Comparison of ENCODE assay signal across 9 mouse cellular contexts in genomic region chr3:69290294-69290693, GRCm38 (mm10). TPM values are rescaled to one million over a fixed set of nuclear protein-coding genes. Genes with fewer than 3 reads are reported as not detected.
A peak's percentile ranks its signal among the peaks of the same experiment; 100 is the strongest.
DNase-seq lines count a peak whose midpoint lies in the region; ATAC-seq and TF ChIP-seq lines count a peak whose summit lies in the region.
"Had no signal": no experiment of that assay in that cellular context is flagged by ENCODE, and none has a peak within 500 bp of the region (broad histone marks: within the 10 kb centered on the region; RNA-seq: fewer than 3 reads in every experiment).

No protein-coding gene starts in this region.

- H3K4me3 ChIP-seq in liver, adult 2 months (ENCODE audit: insufficient read depth, low read depth, low read length): no peak overlapping the region
- H3K4me3 ChIP-seq in liver, postnatal 0 days (ENCODE audit: low read depth, low read length): no peak overlapping the region
- H3K4me3 ChIP-seq in gastrocnemius, adult 2 months: peak overlapping the region; percentile 52
- H3K4me3 ChIP-seq in lung, embryonic 14.5 days (ENCODE audit: low read depth, low read length): no peak overlapping the region

- no peak overlapping the region for H3K4me2 ChIP-seq in liver, postnatal 0 days (ENCODE audit: low read depth, low read length)
- peak overlapping the region; percentile 35; the same call in 1 of the 2 replicates for H3K4me2 ChIP-seq in lung, embryonic 14.5 days

- DNase-seq in liver, adult 2 months (ENCODE audit: extremely low read depth, low read depth, low spot score): peak; percentile 65
- no peak for DNase-seq in liver, postnatal 0 days
- DNase-seq in brain, embryonic 14.5 days (ENCODE audit: low read depth): peak; percentile 89
- peak; percentile 91 for DNase-seq in gastrocnemius, adult 2 months
- peak; percentile 45 for DNase-seq in kidney, adult 9 months
- DNase-seq in lung, embryonic 14.5 days: peak; percentile 86
- DNase-seq in right cerebral cortex, postnatal 14 days: peak; percentile 65

- no peak for TF ChIP-seq CTCF in liver, adult 2 months (IDR thresholded peaks at IDR 0.05; ENCODE audit: low read depth, low read length)
- TF ChIP-seq CTCF in liver, postnatal 0 days (IDR thresholded peaks at IDR 0.05; ENCODE audit: low read depth): no peak
- no peak for TF ChIP-seq CTCF in brain, embryonic 14.5 days (IDR thresholded peaks at IDR 0.05; ENCODE audit: borderline replicate concordance, extremely low read depth, insufficient read depth, insufficient read length)
- TF ChIP-seq CTCF in gastrocnemius, adult 2 months (IDR thresholded peaks at IDR 0.05): no peak
- TF ChIP-seq CTCF in lung, embryonic 14.5 days (IDR thresholded peaks at IDR 0.05; ENCODE audit: low read depth): no peak

- H3K9me3 ChIP-seq in liver, postnatal 0 days (ENCODE audit: low read length): no peaks in the 10 kb centered on the region
- no peaks in the 10 kb centered on the region for H3K9me3 ChIP-seq in lung, embryonic 14.5 days (ENCODE audit: low read depth, low read length)

- no peak for TF ChIP-seq POLR2A in liver, adult 2 months (IDR thresholded peaks at IDR 0.05; ENCODE audit: extremely low read depth, insufficient read depth, low read length)
- TF ChIP-seq POLR2A in brain, embryonic 14.5 days (IDR thresholded peaks at IDR 0.05; ENCODE audit: borderline replicate concordance, extremely low read depth, insufficient read depth, insufficient read length, poor library complexity, severe bottlenecking): no peak

- no peak overlapping the region for H3K9ac ChIP-seq in liver, adult 2 months (ENCODE audit: low read depth, low read length)
- no peak overlapping the region for H3K9ac ChIP-seq in liver, postnatal 0 days (replicated peaks)
- H3K9ac ChIP-seq in lung, embryonic 14.5 days: no peak overlapping the region

- no peaks in the 10 kb centered on the region for H3K27me3 ChIP-seq in liver, adult 2 months (ENCODE audit: control insufficient read depth, insufficient read depth, low read length)
- H3K27me3 ChIP-seq in liver, postnatal 0 days (ENCODE audit: insufficient read depth, low read length): no peaks in the 10 kb centered on the region
- H3K27me3 ChIP-seq in lung, embryonic 14.5 days (ENCODE audit: insufficient read depth, low read length): no peaks in the 10 kb centered on the region

- ATAC-seq in liver, postnatal 0 days: no peak
- ATAC-seq in lung, embryonic 14.5 days (ENCODE audit: insufficient read depth): peak; percentile 88
- no peak for ATAC-seq in megakaryocyte-erythroid progenitor cell, adult 5-6 weeks (replicated peaks; ENCODE audit: low FRiP score, low TSS enrichment, poor library complexity, severe bottlenecking)

- H3K36me3 ChIP-seq in liver, adult 2 months (ENCODE audit: control insufficient read depth, insufficient read depth, low read length): no peaks in the 10 kb centered on the region
- no peaks in the 10 kb centered on the region for H3K36me3 ChIP-seq in liver, postnatal 0 days (replicated peaks; ENCODE audit: insufficient read depth, low read length)
- no peaks in the 10 kb centered on the region for H3K36me3 ChIP-seq in lung, embryonic 14.5 days (ENCODE audit: insufficient read depth)

- H3K4me1 ChIP-seq in liver, adult 2 months (ENCODE audit: control insufficient read depth, insufficient read depth, low read length): peaks cover 4% of the 10 kb centered on the region; the same call in 1 of the 2 replicates
- H3K4me1 ChIP-seq in liver, postnatal 0 days (ENCODE audit: insufficient read depth): peaks cover 5% of the 10 kb centered on the region; the same call in 1 of the 2 replicates
- peaks cover 3% of the 10 kb centered on the region for H3K4me1 ChIP-seq in lung, embryonic 14.5 days (ENCODE audit: insufficient read depth)

- WGBS in liver, adult 2 months: 25% methylated on average over 7 of the region's 7 CpGs
- 74% methylated on average over 7 of the region's 7 CpGs for WGBS in liver, postnatal 0 days (ENCODE audit: insufficient replicate concordance)
- WGBS in lung, embryonic 14.5 days: 28% methylated on average over 7 of the region's 7 CpGs

- TF ChIP-seq EP300 in liver, postnatal 0 days (IDR thresholded peaks at IDR 0.05; ENCODE audit: low read depth): no peak

- intact Hi-C loops in gastrocnemius, adult 2 months (cut with DNase I): no loop called here

- no peak overlapping the region for H3K27ac ChIP-seq in liver, adult 2 months (replicated peaks; ENCODE audit: insufficient read depth, low read depth, low read length)
- no peak overlapping the region for H3K27ac ChIP-seq in liver, postnatal 0 days (ENCODE audit: low read depth)
- peak overlapping the region; percentile 75 for H3K27ac ChIP-seq in gastrocnemius, adult 2 months
- no peak overlapping the region for H3K27ac ChIP-seq in lung, embryonic 14.5 days (ENCODE audit: low read depth)

- no peaks in the 10 kb centered on the region for H3K79me2 ChIP-seq in liver, adult 2 months (ENCODE audit: control insufficient read depth, insufficient read depth, low read length)

RNA-seq across cellular contexts. Expression of gene Ppm1l, which starts 26.4 kb away (rescaled TPM):
- total RNA-seq in liver, adult 2 months (2014; rRNA removed): 3.3 and 4.4 TPM in 2 replicates
- polyA plus RNA-seq in liver, adult 2 months (2012; rRNA removed): 1.9 and 2.4 TPM in 2 replicates
- polyA plus RNA-seq in liver, postnatal 0 days (2015; fragmentation: Nextera tagmentation; extraction: Ambion mirVana): 2.4 and 2.8 TPM in 2 replicates
- 13.4 and 21.4 TPM in 2 replicates for polyA plus RNA-seq in brain, embryonic 14.5 days (2012; rRNA removed)
- 10 to 100 TPM; 90.3 to 91.8 TPM for total RNA-seq in gastrocnemius, adult 2 months (2021)
- 6.3 and 7.6 TPM in 2 replicates for polyA plus RNA-seq in lung, embryonic 14.5 days (2014; fragmentation: Nextera tagmentation; extraction: Ambion mirVana)
- total RNA-seq in megakaryocyte-erythroid progenitor cell, adult 5-6 weeks (2014; fragmentation: Nextera tagmentation): 13.9 and 23.2 TPM in 2 replicates
- 9.5 and 12.9 TPM in 2 replicates for total RNA-seq in megakaryocyte-erythroid progenitor cell, adult 5-6 weeks (2017)
- total RNA-seq: MEL had no signal
